In genomic region chrX:166169892-166170799, GRCm38 (mm10) we compare ENCODE assay signal across 7 mouse cellular contexts. TPM values are rescaled to one million over a fixed set of nuclear protein-coding genes. Genes with fewer than 3 reads are reported as not detected.
DNase-seq lines count a peak whose midpoint lies in the region; ATAC-seq and TF ChIP-seq lines count a peak whose summit lies in the region.

Gene Gemin8, plus strand, starts transcription at chrX:166170454.

- H3K27me3 ChIP-seq in embryonic facial prominence, embryonic 10.5 days (replicated peaks; ENCODE audit: low read depth, poor library complexity, severe bottlenecking) = peaks cover 41% of the 10 kb centered on the region
- H3K27me3 ChIP-seq in intestine, postnatal 0 days (replicated peaks; ENCODE audit: control insufficient read depth, insufficient read depth, low read length) = no peaks in the 10 kb centered on the region
- H3K27me3 ChIP-seq in midbrain, embryonic 12.5 days = peaks cover 19% of the 10 kb centered on the region
- H3K27me3 ChIP-seq in small intestine, adult 2 months (ENCODE audit: control insufficient read depth, insufficient read depth, low read length) = no peaks in the 10 kb centered on the region

- 19% methylated on average over 31 of the region's 31 CpGs for WGBS in embryonic facial prominence, embryonic 10.5 days
- 19% methylated on average over 31 of the region's 31 CpGs for WGBS in intestine, postnatal 0 days
- 19% methylated on average over 31 of the region's 31 CpGs for WGBS in midbrain, embryonic 12.5 days
- WGBS in small intestine, adult 2 months = 8% methylated on average over 30 of the region's 31 CpGs

- TF ChIP-seq CTCF in intestine, postnatal 0 days (IDR thresholded peaks at IDR 0.05; ENCODE audit: low read depth) = peak; percentile 34; the same call in 1 of the 2 replicates
- TF ChIP-seq CTCF in small intestine, adult 2 months (IDR thresholded peaks at IDR 0.05; ENCODE audit: extremely low read depth, insufficient read length, insufficient replicate concordance, low read depth, low read length) = no peak

- peak within 1 kb of the TSS; percentile 63 for H3K4me3 ChIP-seq in embryonic facial prominence, embryonic 10.5 days
- peak within 1 kb of the TSS; percentile 65 for H3K4me3 ChIP-seq in intestine, postnatal 0 days (ENCODE audit: low read depth, low read length)
- peak within 1 kb of the TSS; percentile 47 for H3K4me3 ChIP-seq in midbrain, embryonic 12.5 days
- peak within 1 kb of the TSS; percentile 100 for H3K4me3 ChIP-seq in small intestine, adult 2 months (ENCODE audit: low read depth, low read length)

- peaks cover 6% of the 10 kb centered on the region; the same call in 1 of the 2 replicates for H3K4me1 ChIP-seq in embryonic facial prominence, embryonic 10.5 days
- H3K4me1 ChIP-seq in intestine, postnatal 0 days (replicated peaks; ENCODE audit: control insufficient read depth, insufficient read depth, low read length) = no peaks in the 10 kb centered on the region
- H3K4me1 ChIP-seq in midbrain, embryonic 12.5 days = peaks cover 9% of the 10 kb centered on the region; the same call in 1 of the 2 replicates
- H3K4me1 ChIP-seq in small intestine, adult 2 months (ENCODE audit: control insufficient read depth, insufficient read depth, insufficient read length, low read length) = peaks cover 2% of the 10 kb centered on the region; the same call in 1 of the 2 replicates

- peak; percentile 100 for ATAC-seq in intestine, postnatal 0 days
- peak; percentile 99 for ATAC-seq in midbrain, embryonic 12.5 days (ENCODE audit: low FRiP score, low read depth)

- peak; percentile 93 for DNase-seq in adrenal gland, postnatal 10 days
- peak; percentile 94 for DNase-seq in embryonic facial prominence, embryonic 10.5 days (ENCODE audit: low spot score)
- peak; percentile 44 for DNase-seq in gonadal fat pad, adult 2 months (ENCODE audit: low read depth)
- peak; percentile 95 for DNase-seq in left cerebral cortex, postnatal 4 days

- peak within 1 kb of the TSS; percentile 26; the same call in 1 of the 2 replicates for H3K9ac ChIP-seq in intestine, postnatal 0 days (ENCODE audit: low read depth, low read length)
- peak within 1 kb of the TSS; percentile 46; the same call in 1 of the 2 replicates for H3K9ac ChIP-seq in midbrain, embryonic 12.5 days (replicated peaks)

- intact Hi-C loops in left cerebral cortex, postnatal 4 days (cut with DNase I) = loop anchor here (5.0 to 10.0 kb wide), 3 partner anchors 135 to 1065 kb away; no protein-coding TSS in a partner anchor

- H3K9me3 ChIP-seq in embryonic facial prominence, embryonic 10.5 days = no peaks in the 10 kb centered on the region
- no peaks in the 10 kb centered on the region for H3K9me3 ChIP-seq in intestine, postnatal 0 days (ENCODE audit: control insufficient read depth)
- no peaks in the 10 kb centered on the region for H3K9me3 ChIP-seq in midbrain, embryonic 12.5 days

- H3K27ac ChIP-seq in embryonic facial prominence, embryonic 10.5 days (replicated peaks) = peak within 1 kb of the TSS; percentile 84
- H3K27ac ChIP-seq in intestine, postnatal 0 days (ENCODE audit: low read depth, low read length) = no peak within 1 kb of the TSS
- H3K27ac ChIP-seq in midbrain, embryonic 12.5 days (replicated peaks) = peak within 1 kb of the TSS; percentile 86
- H3K27ac ChIP-seq in small intestine, adult 2 months (ENCODE audit: insufficient read depth, low read depth, low read length) = peak within 1 kb of the TSS; percentile 39

- TF ChIP-seq POLR2A in small intestine, adult 2 months (IDR thresholded peaks at IDR 0.05; ENCODE audit: low read depth, low read length) = no peak

- peak within 1 kb of the TSS; percentile 64 for H3K4me2 ChIP-seq in intestine, postnatal 0 days (replicated peaks; ENCODE audit: low read depth)
- H3K4me2 ChIP-seq in midbrain, embryonic 12.5 days (replicated peaks) = peak within 1 kb of the TSS; percentile 51

- no peaks in the 10 kb centered on the region for H3K36me3 ChIP-seq in embryonic facial prominence, embryonic 10.5 days (replicated peaks)
- H3K36me3 ChIP-seq in intestine, postnatal 0 days (ENCODE audit: control insufficient read depth, insufficient read depth) = no peaks in the 10 kb centered on the region
- H3K36me3 ChIP-seq in midbrain, embryonic 12.5 days = no peaks in the 10 kb centered on the region
- H3K36me3 ChIP-seq in small intestine, adult 2 months (ENCODE audit: control insufficient read depth, insufficient read depth, low read length) = no peaks in the 10 kb centered on the region

RNA-seq across cellular contexts. Expression of gene Gemin8, which starts in this region (rescaled TPM):
- 10 to 100 TPM in 1 of 2 experiments, 1 to 10 TPM in 1; 9.8 to 10.5 TPM for total RNA-seq in adrenal gland, postnatal 10 days (2021)
- polyA plus RNA-seq in embryonic facial prominence, embryonic 10.5 days (2016; fragmentation: Nextera tagmentation; extraction: Ambion mirVana) = 17.1 and 17.4 TPM in 2 replicates
- polyA plus RNA-seq in gonadal fat pad, adult 2 months (2012; rRNA removed) = 4.5 and 4.6 TPM in 2 replicates
- 2.3 and 2.4 TPM in 2 replicates for polyA plus RNA-seq in intestine, postnatal 0 days (2015; fragmentation: Nextera tagmentation; extraction: Ambion mirVana)
- total RNA-seq in left cerebral cortex, postnatal 4 days (2021) = 10 to 100 TPM; 11.7 to 12.2 TPM
- 11.5 and 13.2 TPM in 2 replicates for polyA plus RNA-seq in midbrain, embryonic 12.5 days (2016; fragmentation: Nextera tagmentation; extraction: Ambion mirVana)
- 1.0 and 1.6 TPM in 2 replicates for polyA plus RNA-seq in small intestine, adult 2 months (2012; rRNA removed)

Comparison
In these comparisons a context has a peak if more than half of its experiments do, and no peak if none do; other contexts are left out.
1. DNase-seq: peak in every context shown above with its lines; median percentile 95 in left cerebral cortex, postnatal 4 days; 94 in embryonic facial prominence, embryonic 10.5 days; 93 in adrenal gland, postnatal 10 days; 44 in gonadal fat pad, adult 2 months.
2. H3K4me3 ChIP-seq: peak in every context shown above with its lines; median percentile 100 in small intestine, adult 2 months; 65 in intestine, postnatal 0 days; 63 in embryonic facial prominence, embryonic 10.5 days; 47 in midbrain, embryonic 12.5 days.